Mouse (Mus musculus): Measurements from ENCODE around the gene Alox12e.

DNA sequence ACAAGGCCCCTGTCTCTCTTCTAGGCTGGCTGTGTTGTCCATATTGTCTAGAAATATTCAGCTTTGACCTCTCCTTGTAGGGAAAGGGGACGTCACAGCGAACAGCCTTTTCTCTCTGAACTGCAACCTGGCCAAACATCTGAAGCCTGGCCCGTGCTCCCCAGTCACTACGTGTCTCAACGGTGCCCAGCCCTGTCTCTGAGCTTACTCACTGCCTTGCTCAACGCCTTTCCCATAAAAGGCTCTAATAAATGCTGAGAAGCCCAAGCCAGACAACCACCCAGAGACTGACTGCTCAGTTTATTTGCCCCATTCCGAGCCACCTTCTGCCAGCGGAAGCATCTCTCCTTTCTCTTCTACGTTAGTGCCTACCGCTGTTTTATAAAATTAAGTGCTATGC lies 34.3 kb downstream of the Alox12e start:
- TF ChIP-seq USF1 (IDR thresholded peaks at IDR 0.05; ENCODE audit: low read depth) (no peak), TCF12 (IDR thresholded peaks at IDR 0.05; ENCODE audit: insufficient read depth, poor library complexity, severe bottlenecking) (no peak), E2F4 (IDR thresholded peaks at IDR 0.05; ENCODE audit: insufficient read depth) (no peak), MYOG (IDR thresholded peaks at IDR 0.05; ENCODE audit: control insufficient read depth in 1 of 3, insufficient read depth in 1 of 3, insufficient read length in 2 of 3, low read depth in 2 of 3) (no peak), REST (IDR thresholded peaks at IDR 0.05; ENCODE audit: insufficient read depth, insufficient read length) (no peak), POLR2A (IDR thresholded peaks at IDR 0.05; ENCODE audit: insufficient read length, low read depth) (no peak), MAX (IDR thresholded peaks at IDR 0.05; ENCODE audit: low read depth) (no peak), TCF3 (IDR thresholded peaks at IDR 0.05; ENCODE audit: insufficient read length, low read depth) (no peak)
